Mouse (Mus musculus) kidney, adult 11 months (tissue): Measurements from ENCODE around the gene Gm26620.

ENCODE experiments used
- DNase-seq: peaks from one replicate; pipeline ENCODE4 v3.0.0; 2022

The Gm26620 gene

GRCm38 (mm10) chr1:170871402-170871801 is 13.5 kb upstream of the Gm26620 start:
- no peak for DNase-seq

- no peak for DNase-seq
These were observed 12.9 kb upstream of the Gm26620 start for GRCm38 (mm10) chr1:170871961-170872360.

DNA sequence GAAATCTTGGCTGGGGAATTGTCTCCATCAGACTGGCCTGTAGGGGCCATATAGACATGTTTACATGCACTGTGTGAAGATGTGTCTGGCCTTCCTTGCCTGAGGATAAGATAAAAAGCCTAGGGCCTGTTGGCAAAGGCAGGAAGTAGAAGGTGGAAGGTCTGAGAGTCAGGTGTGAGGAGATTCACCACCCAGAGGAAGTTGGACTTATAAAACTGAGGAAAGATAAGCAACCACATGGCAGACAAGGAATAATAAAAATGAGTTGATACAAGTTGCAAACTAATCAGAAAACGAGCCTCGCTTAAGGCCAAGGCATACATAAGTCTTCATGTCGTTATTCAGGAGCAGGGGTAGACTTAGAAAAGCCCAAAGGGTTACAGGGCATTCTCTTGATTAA is 9.2 kb upstream of the Gm26620 start:
- no peak for DNase-seq

- no peak for DNase-seq
These were observed 8.0 kb upstream of the Gm26620 start for GRCm38 (mm10) chr1:170876906-170877305.

DNA sequence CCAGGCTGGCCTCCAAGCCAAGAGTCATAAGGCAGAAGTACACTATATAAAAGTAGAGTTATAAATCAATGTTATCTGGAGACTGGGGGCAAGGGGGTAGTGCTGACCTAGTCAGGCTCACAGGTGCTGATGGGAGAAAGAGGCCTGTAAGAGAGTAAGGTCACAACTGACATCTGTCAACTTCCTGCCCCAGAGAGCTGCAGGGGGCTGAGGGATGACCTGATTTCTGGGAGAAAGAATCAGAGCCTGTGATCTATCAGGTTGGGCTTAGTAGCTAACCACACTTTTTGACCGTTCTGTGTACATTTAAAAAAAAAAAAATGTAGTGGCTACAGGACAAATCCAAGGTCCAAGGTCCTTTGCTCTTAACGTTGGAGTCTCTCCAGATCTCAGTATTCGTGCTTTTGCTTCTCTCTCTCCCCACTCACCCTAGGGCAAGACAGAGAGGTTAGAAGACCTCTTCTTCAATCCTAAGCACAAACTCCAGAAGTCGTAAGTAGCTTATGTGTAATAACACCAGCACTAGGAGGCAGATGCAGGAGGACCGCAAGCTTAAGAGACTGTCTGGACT is 1.9 kb upstream of the Gm26620 start:
- DNase-seq, result peak; percentile 35

GRCm38 (mm10) chr1:170884390-170884789 is 475 bp upstream of the Gm26620 start:
- DNase-seq, result no peak

GRCm38 (mm10) chr1:170886044-170886458 is 1.2 kb downstream of the Gm26620 start:
- no peak for DNase-seq

GRCm38 (mm10) chr1:170889310-170889709 is 4.4 kb downstream of the Gm26620 start:
- DNase-seq, result no peak

DNA sequence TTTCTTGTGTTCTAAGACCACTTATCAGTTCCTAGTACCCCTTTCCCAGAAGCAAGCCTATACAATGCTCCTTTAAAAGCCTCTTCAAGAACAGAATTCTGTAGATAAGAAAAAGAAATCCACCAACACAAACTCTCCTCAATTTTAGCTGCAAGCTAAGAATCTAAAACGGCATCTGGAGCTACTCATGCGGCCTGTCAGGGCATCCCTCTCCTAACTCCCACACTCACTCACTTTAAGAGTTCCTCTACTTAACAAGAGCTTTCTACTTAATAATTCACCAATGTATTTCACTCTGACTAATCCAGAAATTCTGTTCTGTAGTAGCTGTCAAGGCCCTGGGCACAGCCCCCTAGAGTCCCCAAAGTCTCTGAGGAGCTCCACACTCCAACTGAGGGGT is 6.8 kb downstream of the Gm26620 start:
- no peak for DNase-seq

DNA sequence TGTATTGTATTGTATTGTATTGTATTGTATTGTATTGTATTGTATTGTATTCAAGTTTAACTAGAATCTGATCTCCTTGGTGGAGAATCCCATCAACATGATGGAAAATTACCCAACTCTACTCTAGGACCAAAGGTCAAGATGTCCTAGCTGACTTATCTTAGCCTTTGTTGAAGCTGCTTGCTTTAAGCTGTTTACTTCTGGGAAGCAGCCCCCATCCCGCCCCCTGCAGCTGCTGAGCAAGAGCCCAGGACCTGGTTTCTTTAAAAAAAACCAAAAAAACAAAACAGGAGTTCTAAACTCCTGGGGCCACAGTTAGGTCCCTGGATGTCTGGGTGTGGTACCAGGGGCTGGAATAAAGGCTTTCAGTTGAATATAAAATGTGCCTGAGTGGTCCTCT is 7.4 kb downstream of the Gm26620 start:
- DNase-seq, result no peak

DNA sequence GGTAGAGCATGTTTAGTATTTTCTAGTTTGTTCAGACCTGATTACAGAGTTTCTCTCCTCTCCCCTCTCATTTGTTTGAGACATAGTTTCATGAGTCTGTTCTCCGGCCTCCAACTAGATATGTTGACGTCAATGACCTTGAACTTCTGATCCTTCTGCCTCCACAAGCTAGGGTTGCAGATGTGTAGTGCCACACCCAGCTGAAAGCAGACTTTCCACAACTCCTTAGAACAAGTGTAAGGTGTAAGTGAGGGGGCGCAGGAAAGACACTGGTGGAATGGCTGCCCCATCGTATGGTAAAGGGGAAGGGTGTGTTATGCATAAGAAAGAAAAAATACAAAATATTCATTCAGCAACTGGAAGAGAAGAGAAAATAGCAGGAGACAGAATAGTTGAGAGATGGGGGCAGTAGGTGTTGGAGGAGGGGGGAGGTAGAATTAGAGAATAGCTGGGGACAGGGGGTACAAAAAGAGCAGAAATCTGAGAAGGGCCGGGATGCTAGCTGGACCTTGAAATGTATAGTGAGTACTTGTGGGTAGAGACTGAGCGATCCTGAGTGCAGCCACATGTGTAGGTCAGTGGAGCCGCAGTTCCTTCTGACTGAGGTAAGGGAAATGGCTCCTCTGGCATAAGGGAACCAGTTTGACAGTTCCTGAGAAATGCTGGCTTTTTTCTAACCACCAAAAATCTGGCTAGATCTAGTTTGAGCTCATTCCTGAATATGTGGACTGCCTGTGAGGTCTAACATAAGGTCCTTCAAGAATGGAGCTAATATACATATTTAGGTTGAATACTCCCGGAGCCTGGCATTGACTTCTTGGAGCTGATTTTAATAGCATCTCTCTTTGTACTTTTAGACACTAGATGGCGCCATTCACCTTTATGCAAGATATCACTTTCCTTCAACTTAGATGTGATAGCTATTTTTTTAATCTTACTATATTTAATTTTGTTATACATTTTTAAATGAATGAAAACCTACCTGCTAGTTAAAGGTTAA is 10.0 kb downstream of the Gm26620 start:
- DNase-seq, result no peak

DNA sequence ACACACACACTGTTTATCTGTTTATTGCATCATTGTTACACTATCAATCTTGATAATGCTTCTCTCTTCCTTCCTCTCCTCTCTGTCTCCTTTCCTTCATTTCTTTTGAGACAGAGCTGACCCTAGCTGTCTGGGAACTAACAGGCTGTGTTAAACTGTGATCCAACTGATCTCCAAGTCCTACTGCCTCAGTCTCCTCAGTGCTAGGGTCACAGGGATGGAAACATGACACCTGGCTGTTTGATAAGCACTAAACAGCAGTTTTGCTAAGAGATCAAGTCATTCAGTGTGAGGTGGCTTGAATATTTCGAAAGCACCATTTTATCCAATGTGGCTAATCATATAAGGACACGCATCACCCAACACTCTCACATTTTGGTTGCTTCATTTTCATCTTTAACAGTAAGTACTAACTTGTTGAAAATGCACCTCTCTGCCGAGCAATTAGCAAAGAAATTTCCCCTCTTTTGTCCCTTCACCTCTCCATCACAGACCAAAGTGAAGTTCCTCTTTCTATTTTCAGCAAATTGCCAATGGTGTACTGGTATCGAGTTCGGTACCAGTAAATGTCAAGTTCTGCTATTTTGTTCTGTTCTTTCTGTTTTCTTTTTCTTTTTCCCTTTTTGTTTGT is 11.9 kb downstream of the Gm26620 start:
- DNase-seq, result no peak

GRCm38 (mm10) chr1:170898413-170899075 is 13.7 kb downstream of the Gm26620 start:
- DNase-seq, result no peak

GRCm38 (mm10) chr1:170900799-170901467 is 16.1 kb downstream of the Gm26620 start:
- no peak for DNase-seq

GRCm38 (mm10) chr1:170901536-170902238 is 16.8 kb downstream of the Gm26620 start:
- peak; percentile 65 for DNase-seq

DNA sequence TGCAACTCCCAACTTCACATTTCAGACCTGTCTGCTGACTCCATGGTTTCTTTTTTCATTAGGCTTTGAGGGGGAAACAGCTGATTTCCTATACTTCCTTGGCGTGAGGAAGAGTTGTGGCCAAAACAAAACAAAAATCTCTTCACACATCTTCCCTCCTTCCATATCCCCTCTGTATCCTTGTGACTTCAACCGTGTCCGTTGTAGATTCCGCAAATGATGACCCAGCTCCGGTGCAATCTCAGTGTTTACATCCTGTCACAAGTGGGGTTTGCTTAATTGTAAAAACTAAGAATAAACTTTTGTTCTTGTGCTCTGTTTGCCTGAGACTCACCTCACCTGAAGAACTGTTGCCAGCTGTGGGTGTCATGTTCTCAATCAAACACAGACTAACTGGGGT is 18.6 kb downstream of the Gm26620 start:
- no peak for DNase-seq

GRCm38 (mm10) chr1:170907111-170907455 is 22.2 kb downstream of the Gm26620 start:
- DNase-seq, result no peak

- no peak for DNase-seq
These were observed 22.8 kb downstream of the Gm26620 start for GRCm38 (mm10) chr1:170907456-170908191.

DNA sequence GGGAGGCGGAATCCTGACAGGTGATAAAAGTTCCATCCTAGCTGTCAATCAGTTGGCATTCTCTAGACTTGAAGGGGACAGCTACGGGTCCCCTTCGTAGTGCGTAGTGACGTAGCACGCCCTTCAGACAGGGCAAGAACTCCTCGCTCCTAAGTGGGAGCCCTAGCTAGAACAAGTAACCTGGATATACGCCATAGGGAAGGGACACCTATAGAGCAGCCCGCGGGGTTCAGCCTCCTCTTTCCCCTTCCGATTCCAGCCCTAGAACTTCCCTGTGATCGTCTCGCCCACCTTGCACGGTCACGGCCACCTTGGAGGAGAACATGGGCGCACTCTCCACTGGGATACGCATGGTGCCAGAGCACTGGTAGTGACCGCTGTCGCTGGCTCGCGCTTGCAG is 23.5 kb downstream of the Gm26620 start:
- no peak for DNase-seq

DNA sequence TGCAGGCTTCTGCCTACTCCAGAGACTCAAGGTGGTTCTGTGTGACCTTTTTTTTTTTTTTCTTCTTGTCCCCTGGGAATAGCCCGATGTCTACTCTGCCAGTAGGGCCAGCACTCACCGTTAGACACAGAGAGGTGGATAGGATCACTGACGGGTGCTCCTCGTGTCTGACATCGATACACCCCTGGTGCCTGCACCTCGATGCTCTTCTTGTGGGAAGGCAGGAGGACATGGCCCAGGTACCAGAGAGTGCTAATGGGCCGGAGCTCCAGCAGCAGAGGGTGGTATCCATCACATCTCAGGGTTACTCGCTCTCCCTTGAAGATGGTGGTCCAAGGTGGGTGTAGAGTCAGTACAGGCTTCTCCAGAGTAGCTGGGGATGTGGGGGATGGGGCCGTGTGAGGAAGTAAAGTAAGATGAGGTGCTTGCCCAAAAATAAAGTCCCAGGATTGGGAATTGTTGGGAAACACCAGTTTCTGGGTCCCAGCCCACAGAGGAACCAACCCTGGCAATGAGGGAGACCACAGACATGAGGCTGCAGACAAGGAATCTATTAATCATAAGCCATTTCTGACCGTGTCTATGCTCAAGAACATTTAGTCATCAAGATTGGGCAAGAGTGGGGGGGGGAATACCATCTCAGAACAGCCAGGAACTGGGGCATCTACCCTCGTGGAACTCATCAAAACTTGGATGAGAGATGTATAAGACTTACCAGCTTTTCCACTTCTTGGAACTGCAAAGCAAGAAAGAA is 27.2 kb downstream of the Gm26620 start:
- DNase-seq, result no peak
